Mouse (Mus musculus): ENCODE measurements at regions not wholly inside any gene's neighbourhood (a gene's known extent, or its start where the extent isn't known, plus 50 kb on each side); places are given as distances from the start of the nearest gene placed in this dataset.
"Not testable (repeated sequence)": the region's sequence is repeated elsewhere in the genome, so short reads cannot be mapped to it uniquely, and the experiment has no call there.

DNA sequence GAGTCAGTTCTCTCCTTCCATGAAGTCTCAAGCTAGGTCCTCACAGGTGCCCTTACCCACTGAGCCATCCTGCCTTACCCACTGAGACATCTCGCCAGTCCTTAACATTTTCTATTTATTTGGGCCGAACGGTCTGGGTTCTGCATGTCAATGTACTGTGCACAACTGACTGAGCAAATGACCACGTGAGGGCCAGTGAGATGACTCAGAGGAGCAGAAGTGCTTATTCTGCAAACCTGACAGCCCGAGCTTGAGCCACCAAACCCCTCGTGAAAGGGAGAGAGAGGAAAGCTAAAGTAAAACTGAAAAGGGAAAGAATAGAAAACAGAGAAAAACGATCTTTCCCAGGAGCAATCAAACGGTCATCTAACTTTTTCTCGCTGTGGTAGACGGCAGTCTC lies 52.2 kb upstream of the Nmd3 start:
- no peak for DNase-seq (ENCODE audit: low read depth)

DNA sequence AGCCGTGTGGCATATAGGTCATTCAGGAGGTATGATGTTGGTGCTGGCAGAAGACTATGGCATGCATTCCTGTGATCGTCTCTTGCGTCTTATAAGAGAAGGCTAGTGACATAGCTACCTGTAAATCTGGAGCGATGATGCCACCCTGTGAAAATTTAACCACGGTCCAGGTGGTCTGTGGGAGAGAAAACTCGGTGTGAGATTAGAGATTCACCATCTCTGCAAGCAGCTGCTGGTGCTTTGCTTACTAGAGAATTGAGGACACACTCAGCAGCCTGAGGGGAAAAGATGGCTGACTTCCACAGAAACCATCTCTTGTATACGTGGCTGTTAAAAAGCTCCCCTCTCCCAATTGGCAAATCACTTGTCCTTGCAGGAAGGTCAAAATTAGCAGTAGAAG lies 54.0 kb upstream of the Nmd3 start:
- DNase-seq (ENCODE audit: low read depth) = no peak

DNA sequence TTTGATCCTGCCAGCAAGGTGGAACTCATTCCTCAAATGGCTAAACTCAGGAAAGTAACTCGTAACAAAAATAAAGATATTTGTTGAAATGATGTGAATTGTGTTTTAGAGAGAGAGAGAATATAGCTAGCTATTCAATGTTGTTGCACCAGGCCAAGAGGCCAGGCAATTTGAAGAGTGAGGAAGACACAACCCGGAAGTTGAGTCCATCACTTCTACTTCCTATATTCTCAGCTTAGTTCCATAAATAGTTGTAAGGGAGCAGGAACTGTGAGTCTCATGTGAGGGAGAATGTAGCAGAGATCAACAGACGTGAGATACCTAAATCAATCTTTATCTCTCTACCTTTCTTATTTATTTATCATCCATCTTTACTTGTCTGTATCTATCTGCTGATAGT lies 54.4 kb upstream of the Nmd3 start:
- no peak for DNase-seq (ENCODE audit: low read depth)

DNA sequence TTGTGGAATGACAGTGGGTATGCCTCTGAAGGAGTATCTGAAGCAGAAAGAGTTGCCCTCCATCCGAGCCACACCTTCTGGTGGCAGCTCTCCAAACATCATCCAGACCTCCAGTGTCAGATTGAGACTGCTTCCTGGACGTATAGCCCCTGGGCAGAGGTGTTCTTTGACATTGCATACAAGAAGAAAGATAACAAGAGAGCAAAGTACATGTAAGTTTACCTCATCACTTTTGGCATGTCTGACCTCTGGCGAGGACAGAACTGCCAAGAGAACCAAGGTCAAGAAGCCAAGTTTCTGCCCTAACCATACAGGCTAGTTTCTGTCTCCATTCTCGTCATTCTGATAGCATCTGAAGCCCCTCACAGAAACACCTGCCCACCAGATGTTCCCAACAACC lies 57.5 kb upstream of the Nmd3 start:
- DNase-seq (ENCODE audit: low read depth) = no peak

DNA sequence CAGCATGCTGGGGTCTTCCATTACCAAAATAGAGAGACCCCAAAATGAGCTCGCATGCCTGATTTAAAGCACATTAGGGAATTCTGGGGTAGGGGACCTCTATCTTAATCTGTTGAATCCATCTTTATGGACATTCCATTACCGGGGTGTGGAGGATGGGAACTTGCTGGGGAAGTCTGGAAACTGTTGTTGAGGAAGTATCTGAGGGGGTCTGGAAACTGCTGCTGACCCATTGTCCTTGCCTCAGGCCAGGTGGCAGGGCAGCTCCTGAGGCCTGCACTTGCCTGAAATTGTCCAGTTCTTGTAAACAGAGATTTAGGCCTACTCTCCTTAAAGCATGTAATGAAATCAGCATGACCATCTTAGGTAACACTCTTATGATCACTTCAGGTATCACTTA lies 59.4 kb upstream of the B3galnt1 start:
- DNase-seq (ENCODE audit: low read depth) = no peak

- DNase-seq (ENCODE audit: low read depth) = no peak
Measured at GRCm38 (mm10) chr3:69657570-69657969, 58.8 kb upstream of the B3galnt1 start.

- DNase-seq (ENCODE audit: low read depth) = not testable (repeated sequence)
Measured at GRCm38 (mm10) chr3:69655651-69656050, 56.9 kb upstream of the B3galnt1 start.

DNA sequence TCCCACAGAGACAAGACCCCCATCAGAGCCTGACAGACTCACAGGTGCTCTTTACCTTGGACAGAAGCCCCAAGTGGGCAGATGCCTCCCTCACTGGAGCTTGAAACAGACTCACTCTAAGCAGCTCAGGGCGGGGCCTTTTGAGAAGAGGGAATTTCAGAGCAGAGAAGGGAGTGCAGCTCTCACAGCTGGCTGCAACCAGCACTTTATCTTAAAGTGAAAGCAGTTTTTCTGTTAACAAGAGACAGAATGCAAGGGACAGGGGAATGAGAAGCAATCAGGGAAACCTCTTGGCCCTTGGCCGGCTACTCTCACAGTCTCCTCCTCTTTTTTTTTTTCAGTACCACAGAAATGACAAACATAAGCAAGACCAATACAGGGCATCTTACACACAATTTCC lies 56.2 kb upstream of the B3galnt1 start:
- peak; percentile 67 for DNase-seq (ENCODE audit: low read depth)

- not testable (repeated sequence) for DNase-seq (ENCODE audit: low read depth)
Measured at GRCm38 (mm10) chr3:69653361-69653760, 54.6 kb upstream of the B3galnt1 start.

DNA sequence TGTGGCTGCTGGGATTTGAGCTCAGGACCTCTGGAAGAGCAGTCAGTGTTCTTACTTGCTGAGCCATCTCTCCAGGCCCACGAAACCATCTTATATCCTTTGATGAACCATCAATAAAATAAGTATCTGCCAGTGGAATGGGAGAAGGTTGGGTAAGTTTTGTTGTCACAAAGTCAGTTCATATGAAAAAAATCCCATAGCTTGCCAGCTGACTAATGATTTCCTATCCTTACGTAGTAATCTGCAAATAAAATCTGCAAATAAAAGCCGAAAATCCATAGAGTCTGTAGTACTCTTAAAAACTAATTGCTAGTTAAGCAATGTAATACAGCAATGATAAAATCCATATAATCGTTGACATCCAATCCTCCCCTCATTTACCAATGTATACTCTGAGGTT lies 50.8 kb upstream of the B3galnt1 start:
- no peak for DNase-seq (ENCODE audit: low read depth)

Data from induced T-regulatory cell, adult 2 months (primary cell).